Mouse (Mus musculus) hindbrain, embryonic 15.5 days (tissue): ENCODE results near the gene Atp2b4. TPM values are rescaled to one million over a fixed set of nuclear protein-coding genes. Genes with fewer than 3 reads are reported as not detected.

Source experiments
- ATAC-seq: fragments of 200-750 bp; cut with Nextera tagmentation; 2 replicates; pipeline ENCODE4 v1.8.0; 2017; ENCODE audit warnings: low read depth, moderate number of reproducible peaks, moderate TSS enrichment; ENCODE audit not compliant: low FRiP score
- H3K27ac ChIP-seq: fragments of 300-500 bp; sonication (generic); replicated peaks from 2 replicates; pipeline ENCODE4 v1.5.1; 2015; ENCODE audit warnings: mild to moderate bottlenecking, inconsistent platforms
- H3K27me3 ChIP-seq: fragments of 300-500 bp; sonication (generic); 2 replicates; pipeline ENCODE4 v1.6.1; 2015; ENCODE audit warnings: control low read depth, inconsistent platforms
- H3K36me3 ChIP-seq: fragments of 300-500 bp; sonication (generic); 2 replicates; pipeline ENCODE4 v1.6.1; 2015; ENCODE audit warnings: control low read depth, inconsistent platforms
- H3K4me1 ChIP-seq: fragments of 300-500 bp; sonication (generic); replicated peaks from 2 replicates; pipeline ENCODE4 v1.6.1; 2015; ENCODE audit warnings: control low read depth, inconsistent platforms
- H3K4me2 ChIP-seq: fragments of 300-500 bp; sonication (generic); 2 replicates; pipeline ENCODE4 v1.6.1; 2015; ENCODE audit warnings: moderate library complexity, mild to moderate bottlenecking, inconsistent platforms
- H3K4me3 ChIP-seq: fragments of 300-500 bp; sonication (generic); 2 replicates; pipeline ENCODE4 v1.5.1; 2015; ENCODE audit warnings: mild to moderate bottlenecking, inconsistent platforms
- H3K9ac ChIP-seq: fragments of 300-500 bp; sonication (generic); 2 replicates; pipeline ENCODE4 v1.6.1; 2015; ENCODE audit warnings: inconsistent platforms
- H3K9me3 ChIP-seq: fragments of 300-500 bp; sonication (generic); 2 replicates; pipeline ENCODE4 v1.6.1; 2016; ENCODE audit warnings: control low read depth, inconsistent platforms
- WGBS: fragments of 180-500 bp; shearing (Covaris S2); methylation state at CpG from one replicate; pipeline ENCODE4 v1.1.7; 2015; 5-methylcytosine and 5-hydroxymethylcytosine counted together
- polyA plus RNA-seq: library from polyadenylated mRNA; unstranded; fragments of >200 nt; fragmentation: Nextera tagmentation; extraction: Ambion mirVana; gene quantifications from 2 replicates; pipeline ENCODE4 v1.2.1, GENCODE M21; 2015

The Atp2b4 gene
- polyA plus RNA-seq, 1 experiment from 2014 or later: 11.8 TPM

- 72% methylated on average over 6 of the region's 6 CpGs for WGBS
- Histone ChIP-seq H3K4me2 (no peak overlapping the region), H3K27ac (no peak overlapping the region)
Measured at GRCm38 (mm10) chr1:133741171-133741570, 59.7 kb downstream of the Atp2b4 start.

GRCm38 (mm10) chr1:133736664-133737063, 64.2 kb downstream of the Atp2b4 start:
- Histone ChIP-seq H3K27me3 (no peaks in the 10 kb centered on the region), H3K9ac (no peak overlapping the region), H3K9me3 (no peaks in the 10 kb centered on the region), H3K4me1 (peaks cover 25% of the 10 kb centered on the region), H3K36me3 (peaks cover 4% of the 10 kb centered on the region), H3K4me2 (no peak overlapping the region), H3K4me3 (no peak overlapping the region), H3K27ac (peak overlapping the region; percentile 28; the same call in 1 of the 2 replicates)
- ATAC-seq: peak; percentile 46; the same call in 1 of the 2 replicates
- WGBS: 56% methylated on average over 7 of the region's 7 CpGs

More at GRCm38 (mm10) chr1:133741171-133741570, 59.7 kb downstream of the Atp2b4 start:
- no peak for ATAC-seq
- Histone ChIP-seq H3K27me3 (no peaks in the 10 kb centered on the region), H3K36me3 (no peaks in the 10 kb centered on the region), H3K9me3 (no peaks in the 10 kb centered on the region), H3K9ac (no peak overlapping the region), H3K4me3 (no peak overlapping the region), H3K4me1 (peaks cover 46% of the 10 kb centered on the region)

GRCm38 (mm10) chr1:133735995-133736652, 64.7 kb downstream of the Atp2b4 start:
- H3K4me1 ChIP-seq: peaks cover 20% of the 10 kb centered on the region; the same call in 1 of the 2 replicates
- peak overlapping the region; percentile 50; the same call in 1 of the 2 replicates for H3K27ac ChIP-seq
- no peaks in the 10 kb centered on the region for H3K27me3 ChIP-seq
- WGBS: 12% methylated on average over 17 of the region's 17 CpGs
- H3K4me2 ChIP-seq: peak overlapping the region; percentile 54
- peak overlapping the region; percentile 40 for H3K4me3 ChIP-seq
- no peaks in the 10 kb centered on the region for H3K9me3 ChIP-seq
- peaks cover 7% of the 10 kb centered on the region for H3K36me3 ChIP-seq
- peak overlapping the region; percentile 56 for H3K9ac ChIP-seq
- ATAC-seq: peak; percentile 93

- Histone ChIP-seq H3K27me3 (no peaks in the 10 kb centered on the region), H3K4me3 (no peak overlapping the region), H3K9ac (no peak overlapping the region), H3K4me2 (no peak overlapping the region), H3K27ac (no peak overlapping the region), H3K4me1 (peaks cover 20% of the 10 kb centered on the region; the same call in 1 of the 2 replicates), H3K9me3 (no peaks in the 10 kb centered on the region), H3K36me3 (peaks cover 17% of the 10 kb centered on the region)
- WGBS: 67% methylated on average over 11 of the region's 11 CpGs
- no peak for ATAC-seq
Measured at GRCm38 (mm10) chr1:133732814-133733213, 68.0 kb downstream of the Atp2b4 start.

GRCm38 (mm10) chr1:133728339-133728738, 72.5 kb downstream of the Atp2b4 start:
- Histone ChIP-seq H3K36me3 (peaks cover 21% of the 10 kb centered on the region), H3K9ac (no peak overlapping the region), H3K4me1 (no peaks in the 10 kb centered on the region), H3K27me3 (no peaks in the 10 kb centered on the region), H3K27ac (no peak overlapping the region), H3K4me2 (no peak overlapping the region), H3K9me3 (no peaks in the 10 kb centered on the region), H3K4me3 (no peak overlapping the region)
- no peak for ATAC-seq
- 82% methylated on average over 7 of the region's 7 CpGs for WGBS

- 76% methylated on average over 7 of the region's 7 CpGs for WGBS
- H3K9ac ChIP-seq: no peak overlapping the region
- no peak overlapping the region for H3K4me2 ChIP-seq
- H3K9me3 ChIP-seq: no peaks in the 10 kb centered on the region
- H3K27me3 ChIP-seq: no peaks in the 10 kb centered on the region
- no peaks in the 10 kb centered on the region for H3K4me1 ChIP-seq
- no peak overlapping the region for H3K27ac ChIP-seq
- no peaks in the 10 kb centered on the region; the same call in 1 of the 2 replicates for H3K36me3 ChIP-seq
- ATAC-seq: no peak
- no peak overlapping the region for H3K4me3 ChIP-seq
Measured at GRCm38 (mm10) chr1:133720342-133720741, 80.5 kb downstream of the Atp2b4 start.

- H3K4me2 ChIP-seq: no peak overlapping the region
- no peaks in the 10 kb centered on the region for H3K36me3 ChIP-seq
- no peak overlapping the region for H3K9ac ChIP-seq
- no peak overlapping the region for H3K27ac ChIP-seq
- no peaks in the 10 kb centered on the region for H3K27me3 ChIP-seq
- H3K4me1 ChIP-seq: no peaks in the 10 kb centered on the region
- H3K9me3 ChIP-seq: no peaks in the 10 kb centered on the region
- no peak overlapping the region for H3K4me3 ChIP-seq
- no peak for ATAC-seq
- 88% methylated on average over 8 of the region's 8 CpGs for WGBS
Measured at GRCm38 (mm10) chr1:133718786-133719185, 82.1 kb downstream of the Atp2b4 start.

GRCm38 (mm10) chr1:133718296-133718695, 82.5 kb downstream of the Atp2b4 start:
- Histone ChIP-seq H3K27me3 (no peaks in the 10 kb centered on the region), H3K9ac (no peak overlapping the region), H3K4me1 (no peaks in the 10 kb centered on the region), H3K4me2 (no peak overlapping the region), H3K36me3 (no peaks in the 10 kb centered on the region), H3K4me3 (no peak overlapping the region), H3K9me3 (no peaks in the 10 kb centered on the region), H3K27ac (no peak overlapping the region)
- ATAC-seq: no peak
- WGBS: 59% methylated on average over 3 of the region's 3 CpGs

GRCm38 (mm10) chr1:133716464-133716863, 84.4 kb downstream of the Atp2b4 start:
- no peak overlapping the region for H3K4me3 ChIP-seq
- 26% methylated on average over 7 of the region's 7 CpGs for WGBS
- ATAC-seq: no peak
- H3K36me3 ChIP-seq: no peaks in the 10 kb centered on the region
- no peak overlapping the region for H3K4me2 ChIP-seq
- H3K4me1 ChIP-seq: peaks cover 5% of the 10 kb centered on the region; the same call in 1 of the 2 replicates
- no peaks in the 10 kb centered on the region for H3K9me3 ChIP-seq
- H3K9ac ChIP-seq: no peak overlapping the region
- no peaks in the 10 kb centered on the region for H3K27me3 ChIP-seq
- no peak overlapping the region for H3K27ac ChIP-seq

- Histone ChIP-seq H3K36me3 (no peaks in the 10 kb centered on the region), H3K4me1 (peaks cover 5% of the 10 kb centered on the region; the same call in 1 of the 2 replicates), H3K9me3 (no peaks in the 10 kb centered on the region), H3K27me3 (no peaks in the 10 kb centered on the region), H3K9ac (no peak overlapping the region), H3K27ac (no peak overlapping the region), H3K4me2 (no peak overlapping the region), H3K4me3 (no peak overlapping the region)
- 43% methylated on average over 1 of the region's 1 CpGs for WGBS
- ATAC-seq: no peak
Measured at GRCm38 (mm10) chr1:133715191-133715590, 85.7 kb downstream of the Atp2b4 start.

- 45% methylated on average over 2 of the region's 2 CpGs for WGBS
- no peak overlapping the region for H3K9ac ChIP-seq
- H3K36me3 ChIP-seq: no peaks in the 10 kb centered on the region
- H3K4me2 ChIP-seq: no peak overlapping the region
- peak; percentile 66 for ATAC-seq
- H3K9me3 ChIP-seq: no peaks in the 10 kb centered on the region
- H3K27me3 ChIP-seq: no peaks in the 10 kb centered on the region
- no peak overlapping the region for H3K27ac ChIP-seq
- H3K4me1 ChIP-seq: peaks cover 5% of the 10 kb centered on the region; the same call in 1 of the 2 replicates
- no peak overlapping the region for H3K4me3 ChIP-seq
Measured at GRCm38 (mm10) chr1:133713009-133713370, 87.9 kb downstream of the Atp2b4 start.

- H3K36me3 ChIP-seq: no peaks in the 10 kb centered on the region
- H3K27me3 ChIP-seq: no peaks in the 10 kb centered on the region
- no peak overlapping the region for H3K4me2 ChIP-seq
- H3K4me1 ChIP-seq: peaks cover 5% of the 10 kb centered on the region; the same call in 1 of the 2 replicates
- H3K9me3 ChIP-seq: no peaks in the 10 kb centered on the region
- no peak overlapping the region for H3K9ac ChIP-seq
- 57% methylated on average over 12 of the region's 12 CpGs for WGBS
- ATAC-seq: no peak
- no peak overlapping the region for H3K27ac ChIP-seq
- no peak overlapping the region for H3K4me3 ChIP-seq
Measured at GRCm38 (mm10) chr1:133712288-133713008, 88.4 kb downstream of the Atp2b4 start.
